Mouse (Mus musculus): ENCODE data around the gene Myo3b. TPM values are rescaled to one million over a fixed set of nuclear protein-coding genes. Genes with fewer than 3 reads are reported as not detected.

Myo3b gene
- polyA plus RNA-seq, 1 experiment from 2014 or later = 0.39 TPM

DNA sequence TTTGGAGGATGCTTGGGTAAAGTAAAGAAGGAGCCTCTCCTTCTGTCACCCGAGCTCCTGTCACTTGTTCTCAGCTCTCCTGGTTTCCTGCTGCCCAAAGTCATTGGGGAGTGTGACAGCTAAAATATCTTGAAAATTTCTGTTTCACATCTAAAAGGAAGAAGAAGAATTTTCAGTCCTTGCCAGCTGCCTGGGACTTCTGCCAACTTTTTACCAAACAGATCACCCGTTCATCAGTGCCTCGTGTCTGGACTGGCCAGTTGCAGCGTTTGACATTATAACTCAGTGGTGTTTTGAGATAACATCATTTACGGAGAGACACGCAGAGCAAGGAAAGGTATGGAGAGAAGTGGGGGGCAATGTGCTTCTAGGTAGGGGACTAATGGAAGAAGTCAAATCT, 20.7 kb upstream of the Myo3b start:
- Histone ChIP-seq H3K27ac (ENCODE audit: low read length) (no peak overlapping the region), H3K27me3 (ENCODE audit: control insufficient read depth, insufficient read depth, low read length) (no peaks in the 10 kb centered on the region), H3K36me3 (ENCODE audit: control insufficient read depth, insufficient read depth) (peaks cover 23% of the 10 kb centered on the region), H3K4me1 (ENCODE audit: control insufficient read depth, insufficient read depth, low read length) (peaks cover 6% of the 10 kb centered on the region), H3K4me2 (ENCODE audit: low read depth, low read length) (no peak overlapping the region), H3K9ac (ENCODE audit: low read length) (no peak overlapping the region), H3K4me3 (ENCODE audit: low read length) (no peak overlapping the region), H3K9me3 (replicated peaks; ENCODE audit: control insufficient read depth, low read length) (no peaks in the 10 kb centered on the region)
- ATAC-seq (replicated peaks; ENCODE audit: extremely low read depth, insufficient read depth, low FRiP score) = no peak
- 24% methylated on average over 6 of the region's 6 CpGs for WGBS

DNA sequence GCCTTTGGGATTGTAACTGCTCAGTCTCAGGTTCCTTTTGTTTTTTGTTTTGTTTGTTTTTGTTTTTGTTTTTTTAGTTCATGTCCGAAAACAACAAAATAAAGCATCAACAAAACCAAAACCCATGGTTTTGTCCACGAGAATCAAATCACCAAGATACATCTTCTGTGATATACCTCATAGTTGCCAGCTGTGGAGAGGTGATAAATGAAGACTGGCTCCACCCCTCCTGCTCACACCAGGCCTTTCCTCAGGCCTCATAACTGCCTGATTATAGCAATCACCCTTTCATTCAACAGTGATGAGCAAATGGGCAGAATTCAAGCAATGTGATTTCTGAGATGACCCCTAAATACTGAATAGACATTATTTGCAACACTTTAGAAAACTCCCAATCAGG, 14.5 kb upstream of the Myo3b start:
- peaks cover 28% of the 10 kb centered on the region for H3K36me3 ChIP-seq (ENCODE audit: control insufficient read depth, insufficient read depth)

DNA sequence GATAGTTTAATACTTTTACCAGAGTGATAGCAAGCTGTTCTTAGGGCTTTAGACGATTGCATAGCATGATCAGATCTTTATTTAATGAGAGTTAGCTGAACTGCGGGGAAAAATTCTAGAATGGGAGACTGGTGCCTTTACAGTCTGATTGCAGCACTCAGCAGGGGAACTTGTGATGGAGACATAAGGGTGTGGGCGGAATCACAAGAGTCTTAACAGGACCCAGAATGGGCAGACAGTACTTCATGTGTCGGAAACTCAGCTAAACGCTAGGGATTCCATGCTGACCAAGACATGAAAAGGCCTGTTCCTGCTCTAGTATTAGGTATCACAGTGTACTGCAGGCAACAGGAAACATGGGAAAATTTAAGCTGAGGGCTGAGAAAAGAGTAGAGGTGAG, 13.2 kb upstream of the Myo3b start:
- H3K27ac ChIP-seq (ENCODE audit: low read length) = no peak overlapping the region
- WGBS = 90% methylated on average over 5 of the region's 5 CpGs
- no peak for ATAC-seq (replicated peaks; ENCODE audit: extremely low read depth, insufficient read depth, low FRiP score)
- H3K4me2 ChIP-seq (ENCODE audit: low read depth, low read length) = no peak overlapping the region
- H3K9ac ChIP-seq (ENCODE audit: low read length) = no peak overlapping the region
- no peak overlapping the region for H3K4me3 ChIP-seq (ENCODE audit: low read length)
- no peaks in the 10 kb centered on the region for H3K4me1 ChIP-seq (ENCODE audit: control insufficient read depth, insufficient read depth, low read length)
- no peaks in the 10 kb centered on the region; the same call in 1 of the 2 replicates for H3K9me3 ChIP-seq (replicated peaks; ENCODE audit: control insufficient read depth, low read length)
- peaks cover 24% of the 10 kb centered on the region for H3K36me3 ChIP-seq (ENCODE audit: control insufficient read depth, insufficient read depth)
- H3K27me3 ChIP-seq (ENCODE audit: control insufficient read depth, insufficient read depth, low read length) = no peaks in the 10 kb centered on the region

More for the DNA sequence above, 14.5 kb upstream of the Myo3b start:
- no peaks in the 10 kb centered on the region; the same call in 1 of the 2 replicates for H3K9me3 ChIP-seq (replicated peaks; ENCODE audit: control insufficient read depth, low read length)
- H3K4me2 ChIP-seq (ENCODE audit: low read depth, low read length) = no peak overlapping the region
- H3K9ac ChIP-seq (ENCODE audit: low read length) = no peak overlapping the region
- 89% methylated on average over 2 of the region's 2 CpGs for WGBS
- H3K4me1 ChIP-seq (ENCODE audit: control insufficient read depth, insufficient read depth, low read length) = no peaks in the 10 kb centered on the region
- no peak overlapping the region for H3K27ac ChIP-seq (ENCODE audit: low read length)
- H3K27me3 ChIP-seq (ENCODE audit: control insufficient read depth, insufficient read depth, low read length) = no peaks in the 10 kb centered on the region
- no peak for ATAC-seq (replicated peaks; ENCODE audit: extremely low read depth, insufficient read depth, low FRiP score)
- no peak overlapping the region for H3K4me3 ChIP-seq (ENCODE audit: low read length)

DNA sequence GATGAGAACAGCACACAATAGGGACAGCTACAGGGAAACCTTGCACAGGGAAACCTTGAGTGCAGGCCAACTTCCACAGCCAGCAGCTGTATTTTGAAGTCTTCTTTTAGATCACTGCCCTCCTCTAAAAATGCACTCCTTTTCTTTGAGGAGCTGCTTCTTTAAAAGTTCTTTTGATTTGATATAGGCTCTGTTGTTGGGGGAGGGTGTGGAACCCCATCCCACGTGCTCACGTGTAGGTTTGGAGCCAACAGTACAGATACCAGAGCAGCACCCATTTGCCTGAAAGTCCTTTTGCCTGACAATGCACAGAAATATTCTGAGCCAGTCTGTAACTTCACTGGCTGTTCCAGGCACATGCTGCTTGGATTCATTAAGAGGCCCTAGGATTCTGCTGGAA, 7.5 kb upstream of the Myo3b start:
- H3K4me3 ChIP-seq (ENCODE audit: low read length) = no peak overlapping the region
- H3K9ac ChIP-seq (ENCODE audit: low read length) = no peak overlapping the region
- no peak overlapping the region for H3K4me2 ChIP-seq (ENCODE audit: low read depth, low read length)
- peaks cover 4% of the 10 kb centered on the region; the same call in 1 of the 2 replicates for H3K36me3 ChIP-seq (ENCODE audit: control insufficient read depth, insufficient read depth)
- no peaks in the 10 kb centered on the region for H3K27me3 ChIP-seq (ENCODE audit: control insufficient read depth, insufficient read depth, low read length)
- no peak overlapping the region for H3K27ac ChIP-seq (ENCODE audit: low read length)
- WGBS = 65% methylated on average over 2 of the region's 2 CpGs
- H3K9me3 ChIP-seq (replicated peaks; ENCODE audit: control insufficient read depth, low read length) = no peaks in the 10 kb centered on the region; the same call in 1 of the 2 replicates
- ATAC-seq (replicated peaks; ENCODE audit: extremely low read depth, insufficient read depth, low FRiP score) = no peak
- H3K4me1 ChIP-seq (ENCODE audit: control insufficient read depth, insufficient read depth, low read length) = no peaks in the 10 kb centered on the region

DNA sequence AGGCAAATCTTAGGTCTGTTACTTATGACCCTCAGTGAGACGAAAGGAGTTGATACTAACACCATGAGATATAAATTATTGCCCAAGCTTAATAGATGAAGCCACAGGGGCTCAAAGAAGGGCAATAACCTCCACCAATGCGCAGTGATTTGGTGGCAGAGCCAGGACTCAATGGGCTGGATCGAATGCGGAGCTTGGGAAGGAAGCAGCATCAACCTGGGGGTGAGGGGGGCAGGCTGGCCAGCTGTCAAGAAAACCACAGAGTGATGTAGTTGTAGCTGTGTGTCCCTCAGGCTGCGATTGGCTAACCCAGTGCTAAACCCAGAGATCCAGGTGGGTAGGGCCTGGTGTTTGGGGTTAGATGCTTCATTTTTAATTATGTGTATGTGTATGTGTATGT, 4.0 kb upstream of the Myo3b start:
- WGBS = 78% methylated on average over 5 of the region's 5 CpGs
- Histone ChIP-seq H3K4me2 (ENCODE audit: low read depth, low read length) (no peak overlapping the region), H3K27ac (ENCODE audit: low read length) (no peak overlapping the region), H3K4me3 (ENCODE audit: low read length) (no peak overlapping the region), H3K9me3 (replicated peaks; ENCODE audit: control insufficient read depth, low read length) (no peaks in the 10 kb centered on the region), H3K36me3 (ENCODE audit: control insufficient read depth, insufficient read depth) (no peaks in the 10 kb centered on the region), H3K9ac (ENCODE audit: low read length) (no peak overlapping the region), H3K27me3 (ENCODE audit: control insufficient read depth, insufficient read depth, low read length) (no peaks in the 10 kb centered on the region), H3K4me1 (ENCODE audit: control insufficient read depth, insufficient read depth, low read length) (no peaks in the 10 kb centered on the region)
- ATAC-seq (replicated peaks; ENCODE audit: extremely low read depth, insufficient read depth, low FRiP score) = no peak

DNA sequence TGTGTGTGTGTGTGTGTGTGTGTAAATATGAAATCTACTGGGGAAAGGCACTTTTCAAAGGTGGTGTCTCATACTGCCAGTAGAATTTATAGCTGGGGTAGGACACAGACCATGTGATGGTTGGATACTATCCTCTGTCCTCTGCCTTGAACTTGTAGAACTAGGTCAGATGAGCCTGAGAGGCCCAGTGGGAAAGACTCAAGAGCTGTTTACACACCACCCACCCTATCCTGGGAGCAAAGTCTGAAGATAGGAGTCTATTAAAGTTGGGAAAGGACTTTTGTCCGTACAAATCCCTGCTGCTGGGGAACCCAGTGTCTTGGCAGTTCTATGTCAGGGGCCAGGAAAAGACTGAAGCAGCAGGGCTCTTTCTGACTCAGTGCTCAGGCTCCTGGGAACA, 3.6 kb upstream of the Myo3b start:
- Histone ChIP-seq H3K27me3 (ENCODE audit: control insufficient read depth, insufficient read depth, low read length) (no peaks in the 10 kb centered on the region), H3K9ac (ENCODE audit: low read length) (no peak overlapping the region), H3K4me3 (ENCODE audit: low read length) (no peak overlapping the region), H3K27ac (ENCODE audit: low read length) (no peak overlapping the region), H3K9me3 (replicated peaks; ENCODE audit: control insufficient read depth, low read length) (no peaks in the 10 kb centered on the region), H3K4me1 (ENCODE audit: control insufficient read depth, insufficient read depth, low read length) (no peaks in the 10 kb centered on the region), H3K36me3 (ENCODE audit: control insufficient read depth, insufficient read depth) (no peaks in the 10 kb centered on the region), H3K4me2 (ENCODE audit: low read depth, low read length) (no peak overlapping the region)
- no peak for ATAC-seq (replicated peaks; ENCODE audit: extremely low read depth, insufficient read depth, low FRiP score)
- 56% methylated on average over 1 of the region's 1 CpGs for WGBS

DNA sequence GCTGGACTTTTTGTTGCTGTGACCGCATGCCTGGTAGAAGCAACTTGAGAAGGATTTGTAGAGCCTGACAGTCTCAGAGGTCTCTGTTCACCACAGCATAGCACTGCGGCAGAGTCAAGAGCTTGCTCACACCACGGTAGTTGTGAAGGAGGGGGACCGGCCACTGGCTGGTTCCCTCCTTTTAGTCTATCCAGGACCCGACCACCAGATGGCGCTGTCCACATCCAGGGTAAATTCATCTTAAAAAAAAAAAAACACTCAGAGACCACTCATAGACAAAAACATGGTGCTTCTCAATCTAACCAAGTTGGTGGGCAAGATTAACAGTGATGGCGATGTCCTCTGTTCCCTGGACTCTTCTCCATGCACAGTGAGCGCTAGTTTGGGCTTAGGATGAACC, 1.7 kb upstream of the Myo3b start:
- no peaks in the 10 kb centered on the region for H3K27me3 ChIP-seq (ENCODE audit: control insufficient read depth, insufficient read depth, low read length)
- no peaks in the 10 kb centered on the region for H3K9me3 ChIP-seq (replicated peaks; ENCODE audit: control insufficient read depth, low read length)
- no peaks in the 10 kb centered on the region for H3K36me3 ChIP-seq (ENCODE audit: control insufficient read depth, insufficient read depth)
- ATAC-seq (replicated peaks; ENCODE audit: extremely low read depth, insufficient read depth, low FRiP score) = no peak
- H3K27ac ChIP-seq (ENCODE audit: low read length) = no peak overlapping the region
- 68% methylated on average over 8 of the region's 8 CpGs for WGBS
- H3K9ac ChIP-seq (ENCODE audit: low read length) = no peak overlapping the region
- H3K4me1 ChIP-seq (ENCODE audit: control insufficient read depth, insufficient read depth, low read length) = no peaks in the 10 kb centered on the region
- H3K4me3 ChIP-seq (ENCODE audit: low read length) = no peak overlapping the region
- H3K4me2 ChIP-seq (ENCODE audit: low read depth, low read length) = no peak overlapping the region

DNA sequence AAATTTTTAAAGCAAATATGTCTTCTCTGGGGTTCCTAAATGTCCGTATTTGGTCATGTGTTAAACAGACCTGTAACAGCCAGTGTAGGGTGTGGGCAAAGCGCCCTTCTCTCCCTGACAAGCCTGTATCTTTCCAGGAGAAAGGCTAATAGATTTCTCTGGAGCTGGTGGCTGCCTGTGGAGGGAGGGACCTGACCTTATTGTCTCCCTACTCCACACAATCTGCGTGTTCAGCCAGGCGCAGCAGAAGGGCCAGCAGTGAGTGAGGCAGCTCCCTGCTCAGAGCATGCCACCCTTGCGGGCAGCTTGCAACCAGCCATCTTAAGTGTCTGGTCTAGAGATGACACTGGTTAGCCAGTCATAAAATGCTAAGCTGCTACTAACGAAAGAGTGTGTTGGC, 5.5 kb downstream of the Myo3b start:
- H3K9ac ChIP-seq (ENCODE audit: low read length) = no peak overlapping the region
- no peaks in the 10 kb centered on the region for H3K9me3 ChIP-seq (replicated peaks; ENCODE audit: control insufficient read depth, low read length)
- WGBS = 61% methylated on average over 6 of the region's 6 CpGs
- H3K4me3 ChIP-seq (ENCODE audit: low read length) = no peak overlapping the region
- no peak overlapping the region for H3K4me2 ChIP-seq (ENCODE audit: low read depth, low read length)
- H3K4me1 ChIP-seq (ENCODE audit: control insufficient read depth, insufficient read depth, low read length) = no peaks in the 10 kb centered on the region
- no peaks in the 10 kb centered on the region for H3K36me3 ChIP-seq (ENCODE audit: control insufficient read depth, insufficient read depth)
- ATAC-seq (replicated peaks; ENCODE audit: extremely low read depth, insufficient read depth, low FRiP score) = no peak
- no peaks in the 10 kb centered on the region for H3K27me3 ChIP-seq (ENCODE audit: control insufficient read depth, insufficient read depth, low read length)
- H3K27ac ChIP-seq (ENCODE audit: low read length) = no peak overlapping the region

DNA sequence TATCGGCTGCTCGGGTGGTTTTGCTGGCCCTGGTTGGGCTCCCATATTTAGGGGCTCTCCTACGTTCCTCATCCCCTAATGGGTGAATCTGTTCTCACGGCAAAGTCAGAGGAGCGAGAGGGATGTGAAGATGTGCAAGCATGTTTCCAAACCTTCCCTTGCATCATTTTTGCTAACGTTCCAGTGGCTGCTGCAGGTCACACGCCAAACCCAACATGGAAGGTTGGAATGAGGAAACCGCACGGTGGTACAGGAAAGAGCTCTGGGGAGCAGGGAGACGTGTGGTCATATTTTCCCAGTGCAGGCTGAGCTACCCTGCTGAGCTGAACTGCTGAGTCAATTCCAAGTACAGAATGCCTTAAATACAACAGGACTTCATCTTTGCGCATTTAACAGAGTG, 8.9 kb downstream of the Myo3b start:
- no peaks in the 10 kb centered on the region for H3K27me3 ChIP-seq (ENCODE audit: control insufficient read depth, insufficient read depth, low read length)
- no peaks in the 10 kb centered on the region for H3K36me3 ChIP-seq (ENCODE audit: control insufficient read depth, insufficient read depth)
- H3K9me3 ChIP-seq (replicated peaks; ENCODE audit: control insufficient read depth, low read length) = no peaks in the 10 kb centered on the region
- no peak overlapping the region for H3K4me2 ChIP-seq (ENCODE audit: low read depth, low read length)
- no peak overlapping the region for H3K9ac ChIP-seq (ENCODE audit: low read length)
- no peak for ATAC-seq (replicated peaks; ENCODE audit: extremely low read depth, insufficient read depth, low FRiP score)
- H3K27ac ChIP-seq (ENCODE audit: low read length) = no peak overlapping the region
- WGBS = 80% methylated on average over 11 of the region's 11 CpGs
- no peaks in the 10 kb centered on the region for H3K4me1 ChIP-seq (ENCODE audit: control insufficient read depth, insufficient read depth, low read length)
- no peak overlapping the region for H3K4me3 ChIP-seq (ENCODE audit: low read length)

DNA sequence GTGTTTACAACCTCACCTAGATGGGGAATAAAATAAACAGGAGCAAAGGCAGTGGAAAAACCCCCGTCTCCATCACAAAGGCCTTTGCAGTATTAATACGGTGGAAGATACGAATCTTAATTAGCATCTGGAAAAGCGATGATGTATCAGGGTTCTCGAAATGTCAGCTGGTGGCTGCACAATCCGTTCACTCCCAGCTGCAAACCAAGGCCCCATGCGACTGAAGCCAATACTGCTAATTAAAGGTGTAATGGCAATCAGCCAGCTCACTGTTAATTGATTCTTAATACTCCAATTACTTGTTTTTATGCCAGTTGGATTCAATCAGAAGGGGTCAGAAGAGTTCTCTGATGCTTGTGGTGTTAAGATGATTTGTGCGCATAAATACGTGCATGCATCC, 14.9 kb downstream of the Myo3b start:
- H3K4me2 ChIP-seq (ENCODE audit: low read depth, low read length) = no peak overlapping the region
- H3K4me3 ChIP-seq (ENCODE audit: low read length) = no peak overlapping the region
- no peaks in the 10 kb centered on the region for H3K9me3 ChIP-seq (replicated peaks; ENCODE audit: control insufficient read depth, low read length)
- no peaks in the 10 kb centered on the region for H3K27me3 ChIP-seq (ENCODE audit: control insufficient read depth, insufficient read depth, low read length)
- no peak overlapping the region for H3K9ac ChIP-seq (ENCODE audit: low read length)
- H3K4me1 ChIP-seq (ENCODE audit: control insufficient read depth, insufficient read depth, low read length) = no peaks in the 10 kb centered on the region
- WGBS = 87% methylated on average over 9 of the region's 9 CpGs
- no peak overlapping the region for H3K27ac ChIP-seq (ENCODE audit: low read length)
- no peaks in the 10 kb centered on the region for H3K36me3 ChIP-seq (ENCODE audit: control insufficient read depth, insufficient read depth)
- no peak for ATAC-seq (replicated peaks; ENCODE audit: extremely low read depth, insufficient read depth, low FRiP score)

Data from heart, embryonic 16.5 days (tissue).